Mouse (Mus musculus) CH12.LX (cell line): Measurements from ENCODE around the gene Cacna1s.

Source experiments
- BHLHE40 ChIP-seq: IDR thresholded peaks from 2 replicates; pipeline ENCODE4 v1.6.1; 2011; ENCODE audit warnings: mild to moderate bottlenecking, low read depth, low read length, improper control_type of control experiment
- CHD2 ChIP-seq: IDR thresholded peaks from 2 replicates; pipeline ENCODE4 v1.6.1; 2011; ENCODE audit warnings: low read length, improper control_type of control experiment
- CTCF ChIP-seq, 2 experiments: IDR thresholded peaks in 1 of 2; conservative IDR thresholded peaks in 1 of 2; 2 replicates each; pipeline ENCODE4 v1.5.1; 2011 to 2012; ENCODE audit warnings: low read depth in 2 of 2, low read length in 2 of 2, improper control_type of control experiment in 1 of 2, inconsistent platforms in 1 of 2, mild to moderate bottlenecking in 1 of 2, moderate library complexity in 1 of 2
- ELF1 ChIP-seq: IDR thresholded peaks from 2 replicates; pipeline ENCODE4 v1.6.1; 2014; ENCODE audit warnings: low read depth, mild to moderate bottlenecking, inconsistent platforms, low read length, improper control_type of control experiment
- HCFC1 ChIP-seq: IDR thresholded peaks from 2 replicates; pipeline ENCODE4 v1.6.1; 2012; ENCODE audit warnings: low read depth, mild to moderate bottlenecking, inconsistent platforms, low read length, improper control_type of control experiment
- NRF1 ChIP-seq: IDR thresholded peaks from 2 replicates; pipeline ENCODE4 v1.6.1; 2014; ENCODE audit warnings: low read depth, mild to moderate bottlenecking, inconsistent platforms, low read length, improper control_type of control experiment, moderate library complexity
- PAX5 ChIP-seq: IDR thresholded peaks from 2 replicates; pipeline ENCODE4 v1.6.1; 2012; ENCODE audit warnings: low read length, inconsistent platforms, mixed read lengths
- POLR2A ChIP-seq: IDR thresholded peaks from 2 replicates; pipeline ENCODE4 v1.6.1; 2011; ENCODE audit warnings: low read depth, mild to moderate bottlenecking, improper control_type of control experiment, low read length
- POLR2AphosphoS2 ChIP-seq: IDR thresholded peaks from 2 replicates; pipeline ENCODE4 v1.6.1; 2011; ENCODE audit warnings: low read depth, low read length, improper control_type of control experiment
- USF1 ChIP-seq: IDR thresholded peaks from 2 replicates; pipeline ENCODE4 v1.6.1; 2014; ENCODE audit warnings: low read depth, mild to moderate bottlenecking, inconsistent platforms, low read length, improper control_type of control experiment
- USF2 ChIP-seq: conservative IDR thresholded peaks from 2 replicates; pipeline ENCODE4 v1.6.1; 2011; ENCODE audit warnings: low read depth, low read length, improper control_type of control experiment
- ZNF384 ChIP-seq: IDR thresholded peaks from 2 replicates; pipeline ENCODE4 v1.6.1; 2012; ENCODE audit warnings: low read depth, low read length, improper control_type of control experiment, inconsistent platforms

DNA sequence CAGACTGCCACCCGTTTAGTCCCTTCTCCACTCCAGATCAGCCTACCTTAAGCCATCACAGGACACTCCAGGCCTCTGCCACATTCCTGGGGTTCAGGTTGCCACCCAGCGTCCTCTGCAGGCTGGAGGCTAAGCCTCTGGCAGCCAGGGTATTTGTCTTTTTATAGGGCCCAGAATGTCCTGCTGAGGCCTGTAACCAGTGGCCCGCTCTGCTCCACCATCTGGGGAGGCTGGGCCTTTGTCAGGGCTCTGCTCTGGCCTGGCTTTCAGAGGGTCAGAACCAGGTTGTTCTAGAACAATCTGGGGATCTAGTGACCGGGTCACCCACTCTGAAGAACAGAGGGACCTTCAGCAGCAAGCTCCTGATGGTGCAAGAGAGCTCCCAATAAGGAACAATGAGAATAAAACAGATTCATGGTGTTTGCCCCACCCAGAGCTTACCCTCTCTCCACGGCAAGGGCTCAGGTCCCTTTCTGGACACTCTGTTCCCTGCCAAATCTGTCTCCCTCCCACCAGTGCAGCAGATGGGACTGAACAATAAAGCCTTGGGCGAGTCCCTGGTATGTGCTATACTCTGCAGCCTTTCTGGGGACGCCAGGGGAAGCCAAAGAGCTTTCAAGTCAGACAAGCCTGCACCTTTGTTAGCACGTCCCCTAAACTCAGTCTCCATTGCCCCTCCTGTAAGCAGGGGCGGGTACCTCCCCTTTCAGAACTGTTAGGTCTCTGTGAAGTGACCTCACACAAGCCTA is 8.7 kb downstream of the Cacna1s start:
- TF ChIP-seq POLR2AphosphoS2 (no peak), CTCF (conservative IDR thresholded peaks at IDR 0.05 in 1 of 2, IDR thresholded peaks at IDR 0.05 in 1 of 2; ENCODE audit: low read depth in 2 of 2, low read length in 2 of 2) (no peak), USF2 (no peak), ELF1 (no peak), CHD2 (no peak), BHLHE40 (no peak), USF1 (no peak), POLR2A (no peak), PAX5 (no peak), HCFC1 (no peak), ZNF384 (no peak), NRF1 (no peak)
